Mouse (Mus musculus) effector memory CD4-positive, alpha-beta T cell, adult 5 months (primary cell): Measurements from ENCODE around the gene Zranb3. TPM values are rescaled to one million over a fixed set of nuclear protein-coding genes. Genes with fewer than 3 reads are reported as not detected.

ENCODE experiments used
- polyA plus RNA-seq: library from polyadenylated mRNA; unstranded; fragments of 100-300 nt; shearing (Covaris generic); gene quantifications from one replicate; pipeline ENCODE4 v1.2.1, GENCODE M21; 2017

The Zranb3 gene
- polyA plus RNA-seq = 2.0 TPM

DNA sequence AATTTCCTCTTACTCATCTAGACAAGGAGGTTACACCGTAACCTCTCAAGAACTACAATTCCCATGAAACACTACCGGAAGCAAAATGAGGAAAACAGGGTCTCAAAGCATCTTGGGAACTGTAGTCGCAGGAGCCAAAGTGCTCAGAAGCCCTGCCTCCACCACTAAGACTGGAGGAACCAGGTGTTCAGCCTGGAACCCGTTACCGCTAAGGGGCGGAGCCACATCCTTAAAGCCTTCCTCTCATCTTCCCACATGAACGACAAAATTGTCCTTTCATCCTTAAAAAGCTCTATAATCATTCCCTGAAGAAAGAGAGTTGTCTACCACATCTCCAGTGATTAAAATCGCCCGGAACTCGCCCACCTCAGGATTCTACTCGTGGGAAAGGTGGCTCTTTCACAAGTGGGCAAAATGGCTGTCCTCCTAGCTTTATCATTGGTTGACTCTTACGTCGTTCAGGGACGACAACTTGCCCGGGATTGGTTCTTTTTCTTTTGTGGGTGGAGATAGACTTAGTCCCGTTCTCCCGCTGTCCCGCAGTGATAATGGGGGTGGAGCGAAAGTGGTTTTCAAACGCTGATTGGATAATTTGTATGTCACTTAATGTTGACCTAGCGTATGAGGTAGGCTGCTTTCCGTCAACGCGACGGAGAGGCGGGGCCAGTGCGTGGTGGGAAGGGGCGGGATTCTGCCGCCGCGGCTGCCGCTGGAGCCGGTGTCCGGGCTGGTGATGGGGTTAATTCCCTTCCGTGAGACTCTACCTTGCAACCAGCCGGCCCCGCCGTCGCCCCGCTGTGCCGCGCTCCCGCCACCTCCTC is at the start of gene Zranb3, which contains the start of gene R3hdm1:
Zranb3 (minus strand) TSS at position 407 of the 821 bp plus-strand sequence.
R3hdm1 (plus strand) TSS at position 661 of the 821 bp plus-strand sequence.

Other genes with a start within 250 kb of the Zranb3 start
- 0.20 TPM for gene Map3k19, start 248.0 kb downstream of the Zranb3 start, polyA plus RNA-seq
- 63.5 TPM for gene Rab3gap1, start 234.3 kb downstream of the Zranb3 start, polyA plus RNA-seq
- gene R3hdm1, start 254 bp upstream of the Zranb3 start, polyA plus RNA-seq = 66.9 TPM
- 180 TPM for gene Ubxn4, start 140.9 kb upstream of the Zranb3 start, polyA plus RNA-seq
- gene Lct, start 225.3 kb upstream of the Zranb3 start, polyA plus RNA-seq = not detected